Mouse (Mus musculus): ENCODE measurements at regions not wholly inside any gene's neighbourhood (a gene's known extent, or its start where the extent isn't known, plus 50 kb on each side); places are given as distances from the start of the nearest gene placed in this dataset.

- WGBS = 73% methylated on average over 2 of the region's 2 CpGs
- Histone ChIP-seq H3K9ac (ENCODE audit: low read length) (no peak overlapping the region), H3K27ac (replicated peaks in 1 of 2; ENCODE audit: control insufficient read depth in 1 of 2, insufficient read depth in 1 of 2, low read depth in 2 of 2, low read length in 2 of 2) (no peak overlapping the region), H3K9me3 (ENCODE audit: control insufficient read depth, low read length) (no peaks in the 10 kb centered on the region), H3K4me1 (ENCODE audit: control insufficient read depth in 2 of 2, insufficient read depth in 2 of 2, low read length in 2 of 2) (no peaks in the 10 kb centered on the region), H3K4me2 (ENCODE audit: low read length) (no peak overlapping the region), H3K4me3 (ENCODE audit: control insufficient read depth in 1 of 2, insufficient read depth in 1 of 2, low read depth in 1 of 2, low read length in 2 of 2) (no peak overlapping the region), H3K36me3 (ENCODE audit: control insufficient read depth, insufficient read depth, low read length) (no peaks in the 10 kb centered on the region), H3K27me3 (ENCODE audit: control insufficient read depth, insufficient read depth, low read length) (no peaks in the 10 kb centered on the region)
- ATAC-seq (ENCODE audit: insufficient number of reproducible peaks, insufficient read depth, low FRiP score, low read depth) = no peak
Measured at GRCm38 (mm10) chr12:44145321-44145720, 64.8 kb downstream of the Dnajb9 start.

- no peaks in the 10 kb centered on the region for H3K27me3 ChIP-seq (ENCODE audit: control insufficient read depth, insufficient read depth, low read length)
- H3K9ac ChIP-seq (ENCODE audit: low read length) = no peak overlapping the region
- H3K9me3 ChIP-seq (ENCODE audit: control insufficient read depth, low read length) = no peaks in the 10 kb centered on the region
- H3K4me3 ChIP-seq (ENCODE audit: control insufficient read depth in 1 of 2, insufficient read depth in 1 of 2, low read depth in 1 of 2, low read length in 2 of 2) = no peak overlapping the region
- ATAC-seq (ENCODE audit: insufficient number of reproducible peaks, insufficient read depth, low FRiP score, low read depth) = no peak
- H3K4me1 ChIP-seq (ENCODE audit: control insufficient read depth in 2 of 2, insufficient read depth in 2 of 2, low read length in 2 of 2) = no peaks in the 10 kb centered on the region
- H3K4me2 ChIP-seq (ENCODE audit: low read length) = no peak overlapping the region
- WGBS = 77% methylated on average over 1 of the region's 1 CpGs
- H3K36me3 ChIP-seq (ENCODE audit: control insufficient read depth, insufficient read depth, low read length) = no peaks in the 10 kb centered on the region
- no peak overlapping the region for H3K27ac ChIP-seq (replicated peaks in 1 of 2; ENCODE audit: control insufficient read depth in 1 of 2, insufficient read depth in 1 of 2, low read depth in 2 of 2, low read length in 2 of 2)
Measured at GRCm38 (mm10) chr12:44139026-44139425, 71.1 kb downstream of the Dnajb9 start.

- no peak overlapping the region for H3K9ac ChIP-seq (ENCODE audit: low read length)
- H3K27me3 ChIP-seq (ENCODE audit: control insufficient read depth, insufficient read depth, low read length) = no peaks in the 10 kb centered on the region
- no peaks in the 10 kb centered on the region for H3K9me3 ChIP-seq (ENCODE audit: control insufficient read depth, low read length)
- 78% methylated on average over 8 of the region's 8 CpGs for WGBS
- no peak for ATAC-seq (ENCODE audit: insufficient number of reproducible peaks, insufficient read depth, low FRiP score, low read depth)
- H3K27ac ChIP-seq (replicated peaks in 1 of 2; ENCODE audit: control insufficient read depth in 1 of 2, insufficient read depth in 1 of 2, low read depth in 2 of 2, low read length in 2 of 2) = no peak overlapping the region
- H3K4me1 ChIP-seq (ENCODE audit: control insufficient read depth in 2 of 2, insufficient read depth in 2 of 2, low read length in 2 of 2) = no peaks in the 10 kb centered on the region
- no peak overlapping the region for H3K4me2 ChIP-seq (ENCODE audit: low read length)
- no peaks in the 10 kb centered on the region for H3K36me3 ChIP-seq (ENCODE audit: control insufficient read depth, insufficient read depth, low read length)
- H3K4me3 ChIP-seq (ENCODE audit: control insufficient read depth in 1 of 2, insufficient read depth in 1 of 2, low read depth in 1 of 2, low read length in 2 of 2) = no peak overlapping the region
Measured at GRCm38 (mm10) chr12:44128874-44129273, 81.3 kb downstream of the Dnajb9 start.

GRCm38 (mm10) chr12:44105085-44105484 is 105.0 kb downstream of the Dnajb9 start:
- Histone ChIP-seq H3K36me3 (ENCODE audit: control insufficient read depth, insufficient read depth, low read length) (no peaks in the 10 kb centered on the region), H3K4me3 (ENCODE audit: control insufficient read depth in 1 of 2, insufficient read depth in 1 of 2, low read depth in 1 of 2, low read length in 2 of 2) (no peak overlapping the region), H3K9ac (ENCODE audit: low read length) (no peak overlapping the region), H3K27me3 (ENCODE audit: control insufficient read depth, insufficient read depth, low read length) (no peaks in the 10 kb centered on the region), H3K4me2 (ENCODE audit: low read length) (no peak overlapping the region), H3K9me3 (ENCODE audit: control insufficient read depth, low read length) (no peaks in the 10 kb centered on the region), H3K27ac (replicated peaks in 1 of 2; ENCODE audit: control insufficient read depth in 1 of 2, insufficient read depth in 1 of 2, low read depth in 2 of 2, low read length in 2 of 2) (no peak overlapping the region), H3K4me1 (ENCODE audit: control insufficient read depth in 2 of 2, insufficient read depth in 2 of 2, low read length in 2 of 2) (no peaks in the 10 kb centered on the region)
- no peak for ATAC-seq (ENCODE audit: insufficient number of reproducible peaks, insufficient read depth, low FRiP score, low read depth)
- 37% methylated on average over 2 of the region's 2 CpGs for WGBS

GRCm38 (mm10) chr12:44099188-44099587 is 110.9 kb downstream of the Dnajb9 start:
- ATAC-seq (ENCODE audit: insufficient number of reproducible peaks, insufficient read depth, low FRiP score, low read depth) = no peak

GRCm38 (mm10) chr12:44071766-44072165 is 138.4 kb downstream of the Dnajb9 start:
- no peaks in the 10 kb centered on the region for H3K27me3 ChIP-seq (ENCODE audit: control insufficient read depth, insufficient read depth, low read length)
- no peaks in the 10 kb centered on the region for H3K9me3 ChIP-seq (ENCODE audit: control insufficient read depth, low read length)
- no peak overlapping the region for H3K4me2 ChIP-seq (ENCODE audit: low read length)
- no peaks in the 10 kb centered on the region for H3K4me1 ChIP-seq (ENCODE audit: control insufficient read depth in 2 of 2, insufficient read depth in 2 of 2, low read length in 2 of 2)
- no peak for ATAC-seq (ENCODE audit: insufficient number of reproducible peaks, insufficient read depth, low FRiP score, low read depth)
- no peaks in the 10 kb centered on the region for H3K36me3 ChIP-seq (ENCODE audit: control insufficient read depth, insufficient read depth, low read length)
- no peak overlapping the region for H3K4me3 ChIP-seq (ENCODE audit: control insufficient read depth in 1 of 2, insufficient read depth in 1 of 2, low read depth in 1 of 2, low read length in 2 of 2)
- H3K27ac ChIP-seq (replicated peaks in 1 of 2; ENCODE audit: control insufficient read depth in 1 of 2, insufficient read depth in 1 of 2, low read depth in 2 of 2, low read length in 2 of 2) = no peak overlapping the region
- WGBS = 83% methylated on average over 5 of the region's 5 CpGs
- H3K9ac ChIP-seq (ENCODE audit: low read length) = no peak overlapping the region

More at GRCm38 (mm10) chr12:44099188-44099587, 110.9 kb downstream of the Dnajb9 start:
- WGBS = 92% methylated on average over 1 of the region's 1 CpGs
- H3K27me3 ChIP-seq (ENCODE audit: control insufficient read depth, insufficient read depth, low read length) = no peaks in the 10 kb centered on the region
- H3K27ac ChIP-seq (replicated peaks in 1 of 2; ENCODE audit: control insufficient read depth in 1 of 2, insufficient read depth in 1 of 2, low read depth in 2 of 2, low read length in 2 of 2) = no peak overlapping the region
- no peaks in the 10 kb centered on the region for H3K36me3 ChIP-seq (ENCODE audit: control insufficient read depth, insufficient read depth, low read length)
- H3K9me3 ChIP-seq (ENCODE audit: control insufficient read depth, low read length) = no peaks in the 10 kb centered on the region
- H3K4me1 ChIP-seq (ENCODE audit: control insufficient read depth in 2 of 2, insufficient read depth in 2 of 2, low read length in 2 of 2) = no peaks in the 10 kb centered on the region
- no peak overlapping the region for H3K9ac ChIP-seq (ENCODE audit: low read length)
- no peak overlapping the region for H3K4me2 ChIP-seq (ENCODE audit: low read length)
- H3K4me3 ChIP-seq (ENCODE audit: control insufficient read depth in 1 of 2, insufficient read depth in 1 of 2, low read depth in 1 of 2, low read length in 2 of 2) = no peak overlapping the region

GRCm38 (mm10) chr12:44056493-44057163 is 153.5 kb downstream of the Dnajb9 start:
- H3K36me3 ChIP-seq (ENCODE audit: control insufficient read depth, insufficient read depth, low read length) = no peaks in the 10 kb centered on the region
- 83% methylated on average over 2 of the region's 2 CpGs for WGBS
- H3K9me3 ChIP-seq (ENCODE audit: control insufficient read depth, low read length) = no peaks in the 10 kb centered on the region
- no peak overlapping the region for H3K9ac ChIP-seq (ENCODE audit: low read length)
- H3K4me2 ChIP-seq (ENCODE audit: low read length) = no peak overlapping the region
- H3K4me1 ChIP-seq (ENCODE audit: control insufficient read depth in 2 of 2, insufficient read depth in 2 of 2, low read length in 2 of 2) = no peaks in the 10 kb centered on the region
- no peak for ATAC-seq (ENCODE audit: insufficient number of reproducible peaks, insufficient read depth, low FRiP score, low read depth)
- H3K27ac ChIP-seq (replicated peaks in 1 of 2; ENCODE audit: control insufficient read depth in 1 of 2, insufficient read depth in 1 of 2, low read depth in 2 of 2, low read length in 2 of 2) = no peak overlapping the region
- H3K4me3 ChIP-seq (ENCODE audit: control insufficient read depth in 1 of 2, insufficient read depth in 1 of 2, low read depth in 1 of 2, low read length in 2 of 2) = no peak overlapping the region
- H3K27me3 ChIP-seq (ENCODE audit: control insufficient read depth, insufficient read depth, low read length) = no peaks in the 10 kb centered on the region

- WGBS = 79% methylated on average over 2 of the region's 2 CpGs
- Histone ChIP-seq H3K4me2 (ENCODE audit: low read length) (no peak overlapping the region), H3K36me3 (ENCODE audit: control insufficient read depth, insufficient read depth, low read length) (no peaks in the 10 kb centered on the region), H3K4me1 (ENCODE audit: control insufficient read depth in 2 of 2, insufficient read depth in 2 of 2, low read length in 2 of 2) (peaks cover 5 to 20% of the 10 kb centered on the region in 2 experiments; a peak in 3 of 4 replicates), H3K27me3 (ENCODE audit: control insufficient read depth, insufficient read depth, low read length) (no peaks in the 10 kb centered on the region), H3K27ac (replicated peaks in 1 of 2; ENCODE audit: control insufficient read depth in 1 of 2, insufficient read depth in 1 of 2, low read depth in 2 of 2, low read length in 2 of 2) (no peak overlapping the region), H3K9ac (ENCODE audit: low read length) (no peak overlapping the region), H3K4me3 (ENCODE audit: control insufficient read depth in 1 of 2, insufficient read depth in 1 of 2, low read depth in 1 of 2, low read length in 2 of 2) (no peak overlapping the region), H3K9me3 (ENCODE audit: control insufficient read depth, low read length) (no peaks in the 10 kb centered on the region)
- ATAC-seq (ENCODE audit: insufficient number of reproducible peaks, insufficient read depth, low FRiP score, low read depth) = no peak
Measured at GRCm38 (mm10) chr12:44045806-44046205, 164.3 kb downstream of the Dnajb9 start.

Measured in heart, embryonic 14.5 days (tissue).